Mouse (Mus musculus) adrenal gland, postnatal 25 days (tissue): ENCODE data around the gene Arfgef3. TPM values are rescaled to one million over a fixed set of nuclear protein-coding genes. Genes with fewer than 3 reads are reported as not detected.
A peak's percentile ranks its signal among the peaks of the same experiment; 100 is the strongest.

ENCODE experiments used
- DNase-seq: peaks from one replicate; pipeline ENCODE4 v3.0.0; 2021; ENCODE audit warnings: mixed read lengths
- long read RNA-seq: library from polyadenylated mRNA; stranded (forward); transcript quantifications from one replicate; pipeline ENCODE4 v2.0.0, GENCODE M21; 2021
- total RNA-seq: library from RNA; stranded (reverse); gene quantifications from 2 replicates; pipeline ENCODE4 v1.2.3, GENCODE M21; 2021

Gene Arfgef3
- 4.3 and 5.8 TPM in 2 replicates for total RNA-seq
- long read RNA-seq = 0 reads

DNA sequence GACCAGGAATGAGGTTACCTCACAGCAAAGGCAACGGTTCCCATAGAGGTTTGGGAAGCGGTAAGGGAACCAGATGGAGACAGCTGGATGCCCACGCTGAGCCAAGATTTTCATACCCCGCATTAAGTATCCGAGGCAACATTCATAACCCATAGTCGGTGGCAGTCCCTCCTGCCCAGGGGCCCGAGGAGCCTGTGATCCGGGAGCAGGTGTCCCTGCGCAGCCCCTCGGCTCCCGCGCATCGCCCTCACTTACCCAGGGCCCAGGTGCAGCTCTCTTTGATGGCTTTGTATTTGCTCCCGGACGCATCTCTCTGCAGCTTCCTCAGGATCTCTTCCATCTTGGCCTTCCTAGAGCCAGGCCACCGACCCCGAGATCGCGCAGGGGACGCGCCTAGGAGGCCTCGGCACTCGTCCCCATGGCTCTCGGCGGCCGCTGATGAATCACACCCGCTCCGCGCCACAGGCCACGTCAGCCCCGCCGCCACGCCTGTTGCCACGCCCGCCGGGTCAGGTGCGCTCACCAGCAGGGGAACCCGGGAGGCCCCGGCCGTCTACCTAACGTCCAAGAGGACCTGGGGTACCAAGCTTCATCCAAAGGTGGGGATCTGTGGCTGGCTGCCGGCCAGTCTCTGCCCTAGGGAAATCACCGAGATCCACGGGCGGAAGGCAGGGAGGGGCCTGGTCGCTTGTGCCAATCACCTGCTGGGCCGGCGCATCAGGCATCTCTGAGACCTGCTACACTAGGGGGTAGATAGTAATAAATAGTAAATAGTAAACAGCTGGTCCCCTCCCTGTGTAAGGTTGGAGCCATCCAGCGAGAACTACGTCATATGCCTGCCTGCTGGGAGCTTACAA, at the start of gene Arfgef3:
TSS of gene Arfgef3 (minus strand) at position 664 of the 857 bp plus-strand sequence.
- peak; percentile 82 for DNase-seq

DNA sequence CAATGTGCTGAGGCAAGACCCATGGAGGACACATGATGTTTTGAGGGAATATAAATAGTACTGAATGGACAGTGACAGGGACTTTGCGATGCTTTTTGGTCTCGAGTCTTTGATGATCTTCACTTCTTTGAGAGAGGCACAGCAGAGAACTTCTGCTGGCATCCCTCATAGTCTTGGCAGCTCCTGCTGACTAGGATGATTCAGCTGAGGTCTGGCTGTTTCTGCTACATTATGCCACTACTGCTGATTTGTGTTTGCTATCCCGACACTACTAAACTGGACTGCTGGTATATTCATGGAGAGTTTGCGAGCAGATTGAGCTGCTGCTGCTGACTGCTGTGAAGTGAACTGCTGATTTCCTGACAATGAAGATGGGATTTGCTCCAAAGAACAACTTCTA, 46.3 kb upstream of the Arfgef3 start:
- no peak for DNase-seq

DNA sequence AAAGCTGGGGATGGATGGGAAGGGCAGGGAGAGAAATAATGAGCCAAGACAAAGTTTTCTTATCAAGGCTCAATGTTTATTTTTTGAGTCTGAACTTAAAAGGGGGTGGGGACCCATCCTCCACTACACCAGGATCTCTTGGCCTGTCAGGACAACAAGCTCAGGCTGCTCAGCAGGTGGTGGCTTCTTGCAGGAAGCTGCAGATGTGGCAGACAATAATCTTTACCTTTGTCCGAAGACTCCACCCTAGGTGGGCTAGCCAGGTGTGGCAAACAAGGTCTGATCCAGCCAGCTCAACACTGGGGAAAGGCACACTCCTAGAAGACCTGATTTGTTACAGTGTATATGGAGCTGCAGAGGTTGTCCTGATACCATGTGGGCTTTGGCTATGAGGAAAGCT, 44.9 kb upstream of the Arfgef3 start:
- DNase-seq = no peak

DNA sequence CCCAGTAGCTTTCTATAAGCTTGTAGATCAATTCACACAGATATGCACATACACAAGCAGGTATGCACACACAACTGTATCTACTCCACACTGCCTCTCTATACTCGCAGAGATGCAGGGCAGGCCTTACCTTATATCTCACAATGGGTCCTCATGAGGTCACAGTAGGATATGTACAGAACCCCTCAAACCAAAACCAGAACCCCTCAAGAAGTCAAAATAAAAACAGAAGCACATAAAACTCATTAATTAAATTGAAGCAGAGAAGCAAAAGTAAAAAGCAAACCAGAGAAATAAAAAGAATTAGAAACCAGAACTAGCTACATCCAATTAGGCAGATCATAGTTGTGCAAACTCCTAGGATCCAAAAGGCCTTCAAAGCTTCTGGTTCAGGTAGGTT, 42.9 kb upstream of the Arfgef3 start, which contains the start of gene Gm4922:
TSS of gene Gm4922 (minus strand) at position 101 of the 400 bp plus-strand sequence.
- no peak for DNase-seq

DNA sequence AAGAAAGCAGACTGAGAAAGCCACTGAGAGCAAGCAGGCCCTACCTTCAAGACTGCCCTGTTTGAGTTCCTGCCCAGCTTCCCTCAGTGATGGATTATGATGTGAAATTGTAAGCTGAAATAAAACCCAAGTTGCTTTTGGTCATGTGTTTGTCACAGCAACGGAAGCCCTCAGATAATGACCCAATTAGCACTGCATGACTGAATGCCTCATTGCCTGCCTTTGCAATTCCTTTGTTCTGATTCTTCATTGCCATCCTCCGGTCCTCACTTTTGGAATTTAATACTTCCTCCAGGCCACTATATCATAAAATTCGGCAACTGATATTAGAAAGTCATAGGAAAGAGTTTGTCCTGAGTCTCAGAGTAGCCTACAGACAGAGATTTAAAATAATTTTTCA, 33.8 kb upstream of the Arfgef3 start:
- DNase-seq = no peak

DNA sequence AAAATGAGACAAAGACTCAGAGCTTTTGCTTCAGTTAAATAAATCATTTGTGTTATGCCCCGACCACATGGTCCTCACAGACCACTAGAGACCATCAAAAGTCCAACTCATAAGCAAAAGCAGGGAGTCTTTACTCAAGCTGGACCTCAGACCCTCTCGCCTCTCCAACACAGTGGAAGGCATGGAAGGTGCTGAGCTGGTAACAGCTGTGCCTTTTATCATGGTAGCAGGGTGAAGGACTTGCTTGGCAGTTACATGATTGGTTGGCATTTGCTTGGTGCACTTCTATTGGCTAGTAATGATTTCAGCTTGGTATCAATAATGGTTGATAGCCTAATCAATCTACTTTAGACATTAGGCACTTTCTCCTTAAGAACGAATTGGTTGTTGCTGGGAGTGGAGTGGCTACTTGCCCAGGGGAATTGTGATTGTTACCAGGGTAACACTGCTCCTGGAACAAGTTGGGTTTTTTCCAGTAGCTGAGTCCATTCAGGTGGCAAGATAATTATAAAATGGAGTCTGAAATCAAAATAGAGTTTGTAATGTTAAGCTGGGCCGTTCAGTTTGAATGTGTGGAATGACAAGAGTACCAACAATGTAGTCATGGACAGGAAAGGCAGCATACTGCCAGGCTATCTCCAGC, 28.9 kb upstream of the Arfgef3 start:
- no peak for DNase-seq

DNA sequence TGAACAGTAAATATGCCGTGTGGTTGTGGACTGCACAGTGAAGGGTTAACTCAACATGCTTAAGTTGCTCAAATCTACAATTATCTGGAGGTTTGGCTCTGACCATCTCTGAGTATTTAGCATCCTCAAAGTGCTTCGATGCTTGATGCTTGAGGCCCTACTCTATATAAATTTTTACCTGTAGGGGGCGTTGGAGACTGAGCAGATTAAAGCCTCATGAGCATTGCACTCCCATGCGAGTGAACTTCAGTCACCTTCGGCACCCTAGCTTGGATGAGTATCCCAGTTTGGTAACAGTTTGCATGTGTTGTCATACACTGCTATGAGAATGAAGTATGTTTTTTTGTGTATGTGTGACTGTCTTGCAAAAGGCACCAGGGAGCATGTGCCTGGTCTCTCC, 26.2 kb upstream of the Arfgef3 start:
- no peak for DNase-seq

DNA sequence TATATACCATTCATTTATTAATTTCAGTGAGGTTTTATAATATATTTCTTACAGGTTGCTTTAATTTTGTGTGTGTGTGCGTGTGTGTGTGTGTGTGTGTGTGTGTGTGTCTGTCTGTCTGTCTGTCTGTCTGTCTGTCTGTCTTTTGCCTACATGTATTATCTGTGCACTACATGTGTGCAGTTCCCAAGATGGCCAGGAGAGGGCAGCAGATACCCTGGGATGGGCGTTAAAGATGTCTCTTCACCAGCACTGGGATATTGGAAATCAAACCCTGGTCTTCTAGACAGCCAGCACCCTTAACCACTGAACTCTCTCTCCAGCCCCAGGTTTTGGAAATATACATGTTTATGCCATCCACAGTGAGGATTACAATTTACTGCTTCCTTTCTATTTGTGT, 16.5 kb upstream of the Arfgef3 start:
- DNase-seq = peak; percentile 30

DNA sequence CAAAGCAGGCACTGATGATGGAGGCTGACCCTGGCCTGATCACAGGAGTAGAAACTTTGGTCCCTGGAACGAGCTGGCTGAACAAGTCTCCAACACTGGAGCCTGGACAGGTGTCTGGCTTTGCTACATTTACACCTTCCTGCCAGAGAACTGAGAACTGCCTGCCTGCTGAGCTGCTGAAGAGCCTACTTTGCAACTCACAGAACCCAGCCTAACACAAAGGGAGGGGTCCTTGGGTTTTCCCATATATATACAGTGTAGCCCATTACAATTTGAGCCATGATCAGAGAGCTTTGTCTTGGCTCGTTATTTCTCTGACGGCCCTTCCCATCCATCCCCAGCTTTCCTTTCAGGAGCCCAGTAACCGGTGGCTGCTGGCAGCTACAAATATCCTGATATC, 6.3 kb upstream of the Arfgef3 start:
- no peak for DNase-seq

DNA sequence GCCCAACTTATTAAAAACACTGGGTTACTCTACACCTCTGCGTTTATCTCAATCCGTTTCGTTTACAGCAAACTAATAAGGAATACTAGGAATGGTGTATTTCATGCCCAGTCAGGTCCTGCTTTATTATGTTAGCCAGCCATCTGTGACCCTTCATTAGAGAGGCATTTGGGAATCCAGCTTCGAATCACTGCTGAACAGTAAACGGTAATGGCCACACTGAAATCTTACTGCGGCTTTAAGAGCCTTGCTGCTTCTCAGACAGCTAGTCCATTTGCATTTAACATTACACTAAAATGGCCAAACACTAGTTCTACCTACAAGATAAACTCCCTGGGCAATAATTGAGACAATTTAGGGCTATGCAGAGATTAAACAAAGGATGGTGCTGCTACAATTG, 1.7 kb downstream of the Arfgef3 start:
- no peak for DNase-seq

DNA sequence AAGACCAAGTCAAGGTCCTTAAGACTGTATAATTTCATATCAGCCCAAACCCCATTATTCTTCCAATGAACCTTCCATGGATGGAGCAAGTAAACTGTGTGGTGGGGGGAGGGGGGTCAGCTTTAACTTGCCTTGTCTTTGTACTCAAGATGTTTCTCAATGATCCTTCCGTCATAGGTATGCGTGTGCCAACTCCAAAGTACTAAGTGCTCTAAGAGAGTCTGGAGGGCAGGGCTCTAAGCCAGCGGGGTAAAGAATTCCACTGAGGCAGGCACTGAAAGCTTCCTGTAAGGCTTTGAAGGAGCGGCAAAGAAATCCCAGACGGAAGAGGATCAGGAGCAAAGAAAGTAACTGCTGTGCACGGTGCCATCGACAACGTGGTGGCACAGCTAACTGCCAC, 2.7 kb downstream of the Arfgef3 start:
- DNase-seq = no peak

DNA sequence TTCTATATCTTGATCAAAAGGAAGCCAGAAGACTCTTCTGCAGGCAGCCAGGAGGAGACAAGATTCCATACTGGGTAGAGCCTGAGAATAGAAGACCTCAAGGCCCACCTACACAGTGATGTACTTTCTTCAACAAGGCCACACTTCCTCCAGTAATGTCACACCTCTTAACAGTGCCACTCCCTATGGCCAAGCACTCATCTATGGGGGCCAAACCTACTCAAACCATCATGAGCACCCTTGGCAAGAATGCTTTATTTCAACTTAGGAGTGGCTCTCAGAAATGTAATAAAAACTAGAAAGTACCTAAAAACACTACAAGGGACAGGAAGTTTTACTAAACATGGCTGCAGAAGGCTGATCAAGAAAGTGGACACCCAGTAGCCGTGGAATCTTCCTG, 15.2 kb downstream of the Arfgef3 start:
- no peak for DNase-seq

DNA sequence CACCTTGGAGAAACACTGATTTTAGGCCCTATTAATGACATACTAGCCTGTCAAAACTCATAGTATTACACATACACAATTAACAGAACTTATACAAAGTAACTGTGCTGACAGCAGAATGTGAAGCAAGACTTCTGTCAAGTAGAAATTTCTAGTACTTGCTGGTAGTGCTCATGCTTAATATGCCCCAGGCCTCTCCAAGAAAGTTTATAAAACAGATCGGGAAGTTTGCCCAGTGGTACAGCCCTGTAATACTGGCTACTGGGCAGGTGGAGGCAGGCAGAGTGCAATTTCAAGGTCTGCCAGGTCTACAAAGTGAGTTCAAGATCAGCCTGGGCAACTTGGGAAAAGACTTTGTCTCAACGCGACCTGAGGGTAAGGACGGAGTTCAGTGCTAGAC, 32.3 kb downstream of the Arfgef3 start:
- no peak for DNase-seq

DNA sequence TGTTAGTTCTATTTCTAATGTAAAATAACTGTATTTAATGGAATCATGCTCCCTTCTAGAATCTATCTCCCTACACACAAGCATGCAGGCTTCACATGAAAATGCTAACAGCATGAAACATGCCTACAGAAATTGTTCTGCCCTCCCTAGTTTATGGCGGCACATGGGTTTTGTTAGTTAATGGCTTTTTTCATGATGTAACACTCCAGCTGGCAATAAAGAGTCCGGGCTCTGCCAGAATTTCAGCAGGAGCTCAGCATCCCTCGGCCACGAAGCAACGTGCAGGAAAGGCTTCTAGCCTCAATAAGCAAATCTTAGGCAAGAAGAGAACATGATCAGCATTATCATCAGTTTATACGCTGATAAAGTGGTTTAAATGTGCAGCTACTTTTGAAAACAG, 32.8 kb downstream of the Arfgef3 start:
- no peak for DNase-seq

DNA sequence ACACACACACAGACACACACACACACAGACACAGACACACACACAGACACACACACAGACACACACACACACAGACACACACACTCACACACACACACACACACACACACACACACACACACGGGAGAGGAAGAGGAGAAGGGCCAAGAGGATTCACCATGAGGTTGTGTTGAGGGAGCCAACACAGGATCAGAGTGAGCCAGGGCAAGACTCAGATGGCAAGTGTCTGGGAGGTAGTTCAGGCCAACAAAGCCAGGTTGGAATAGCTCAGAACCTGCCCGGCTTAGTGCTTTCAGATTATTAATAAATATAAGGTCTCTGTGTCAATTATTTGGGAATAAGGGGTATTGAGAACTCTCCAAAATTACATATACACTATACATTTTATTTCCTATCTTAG, 33.9 kb downstream of the Arfgef3 start:
- DNase-seq = no peak

DNA sequence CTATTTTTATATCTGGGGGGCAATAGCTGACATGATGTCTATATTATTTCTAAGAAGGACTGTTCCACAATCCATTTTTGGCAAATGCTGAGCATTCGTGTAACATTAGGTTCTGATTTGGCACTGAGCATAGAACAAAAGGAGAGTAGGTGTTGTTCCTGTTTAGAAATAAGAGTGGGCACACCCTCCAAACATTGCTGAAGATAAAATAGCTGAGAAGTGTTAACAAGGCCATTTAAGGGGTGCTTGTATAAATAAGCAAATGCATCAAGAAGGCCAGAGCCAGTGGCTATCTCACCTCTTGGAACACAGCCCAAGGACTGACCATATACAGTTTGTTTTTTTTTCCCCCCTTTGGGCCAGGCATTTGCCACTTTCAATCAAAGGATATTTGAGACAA, 35.1 kb downstream of the Arfgef3 start:
- DNase-seq = no peak

DNA sequence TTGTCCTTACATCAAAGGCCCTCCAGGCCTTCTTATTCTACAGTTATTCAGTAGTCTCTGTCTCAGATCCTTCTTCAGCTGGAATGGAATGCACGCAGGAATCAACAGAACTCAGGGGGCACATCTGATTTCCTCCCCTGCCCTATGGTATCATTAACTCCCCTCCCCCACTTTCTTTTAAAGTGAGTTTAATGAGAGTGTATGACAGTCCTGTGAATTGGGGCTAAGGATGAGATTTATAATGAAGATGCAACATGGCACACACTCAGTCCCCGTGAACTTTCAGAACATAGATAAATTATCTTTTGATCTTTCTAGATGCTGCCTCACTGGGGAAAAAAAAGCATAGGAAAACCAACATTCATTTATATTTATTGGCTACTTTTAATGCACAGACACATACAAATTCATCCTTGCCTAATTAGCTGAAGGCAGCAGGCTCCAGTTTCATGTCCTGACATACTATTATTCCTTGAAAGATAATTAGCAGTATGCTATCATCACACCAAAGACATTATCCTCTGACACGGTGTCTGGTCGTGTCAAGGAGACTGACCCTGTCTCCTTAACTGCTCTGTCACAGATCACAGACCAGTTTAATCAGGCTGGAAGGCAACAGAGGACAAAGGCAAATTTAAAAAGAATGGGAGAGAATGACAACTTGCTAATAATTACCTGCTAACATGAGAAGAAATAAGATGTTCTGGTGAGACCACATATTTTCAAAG, 39.2 kb downstream of the Arfgef3 start:
- no peak for DNase-seq

DNA sequence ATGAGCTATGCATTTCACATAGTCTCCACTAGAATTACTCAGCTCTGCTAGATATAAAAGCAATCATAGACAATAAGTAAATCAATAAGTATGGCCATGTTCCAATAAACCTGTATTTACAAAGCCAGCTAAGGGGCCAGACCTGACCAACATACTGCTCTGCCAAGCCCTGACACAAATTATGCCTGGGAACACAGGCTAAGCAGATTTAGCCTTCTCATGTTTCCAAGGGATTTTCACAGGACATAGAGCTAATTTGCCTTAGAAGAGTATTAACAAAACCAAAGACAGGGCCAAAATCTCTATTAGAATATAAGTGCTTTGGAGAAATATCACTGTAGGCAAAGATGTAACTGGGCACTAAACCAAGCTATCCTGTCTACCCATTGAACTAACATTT, 42.2 kb downstream of the Arfgef3 start:
- no peak for DNase-seq

DNA sequence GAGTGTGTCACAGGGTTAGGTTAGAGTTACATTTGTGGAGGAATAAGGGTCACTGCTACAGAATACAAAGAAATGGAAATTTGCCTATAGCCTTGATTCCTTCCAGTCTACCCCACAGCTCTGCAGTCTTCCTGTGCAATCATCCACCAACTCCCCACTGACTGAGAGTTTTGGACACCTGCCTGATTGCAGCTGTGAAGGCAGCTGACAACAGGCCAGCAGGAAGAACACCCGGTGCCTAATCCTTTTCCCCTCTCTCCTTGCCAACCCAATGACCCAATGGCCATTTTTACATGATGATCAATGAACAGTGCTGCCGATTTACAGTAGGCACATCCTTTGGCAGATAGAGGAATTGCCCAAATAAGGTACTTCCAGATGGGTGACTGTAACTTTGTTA, 43.6 kb downstream of the Arfgef3 start:
- no peak for DNase-seq

DNA sequence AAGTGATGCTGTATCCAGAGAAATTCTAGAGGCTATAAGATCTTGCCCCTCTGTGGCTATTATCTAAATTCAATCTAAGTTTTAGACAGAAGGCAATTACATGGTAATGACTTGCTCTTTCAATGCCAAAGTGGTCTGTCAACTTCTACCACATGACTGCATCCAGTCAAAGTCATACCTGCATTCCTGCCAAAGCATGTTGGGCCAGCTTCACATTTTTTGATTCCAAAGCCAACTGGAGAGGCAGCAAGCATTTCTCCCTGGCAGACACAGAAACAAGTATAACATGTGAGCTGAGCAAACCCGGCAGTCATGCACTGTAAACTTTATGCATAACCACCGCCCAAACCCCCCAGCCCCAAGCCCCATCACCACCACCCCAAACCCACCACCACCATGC, 44.6 kb downstream of the Arfgef3 start:
- DNase-seq = no peak

DNA sequence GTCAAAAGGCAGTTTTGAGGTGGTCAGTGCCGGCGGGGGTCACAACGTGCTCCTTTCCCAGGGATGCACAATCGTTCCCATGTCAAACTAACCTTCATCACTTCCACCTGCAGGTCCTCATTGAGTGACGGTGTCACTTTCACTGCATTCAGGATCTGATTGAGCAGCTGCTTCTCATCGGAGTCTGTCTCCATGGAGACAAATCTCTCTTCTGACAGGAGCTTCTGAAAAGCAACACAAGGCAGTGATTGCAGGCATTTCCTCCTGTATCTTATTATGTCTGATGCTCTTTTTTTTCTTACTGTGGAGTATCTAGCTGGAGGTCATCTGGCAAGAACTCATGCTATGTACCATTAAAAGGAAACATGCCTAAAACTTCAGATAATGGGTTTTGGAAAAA, 47.3 kb downstream of the Arfgef3 start:
- no peak for DNase-seq

DNA sequence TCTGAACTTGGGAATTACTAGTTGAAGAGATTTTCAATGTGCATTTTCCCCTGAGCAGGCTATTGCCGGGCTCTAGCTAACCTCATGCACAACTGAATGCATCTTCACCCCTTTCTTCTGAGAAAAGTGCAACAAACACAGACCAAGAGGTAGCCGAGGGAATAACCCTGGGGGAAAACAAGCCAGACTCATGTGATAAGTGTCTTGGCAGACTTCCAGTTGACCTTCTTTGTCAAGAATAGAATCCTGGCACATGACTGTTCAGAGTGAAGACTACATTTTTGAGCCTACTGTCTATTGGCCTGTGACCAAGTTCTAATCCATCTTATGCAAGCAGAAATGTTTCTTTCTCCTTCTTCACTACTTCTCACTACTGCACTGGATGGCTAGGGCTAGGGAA, 55.5 kb downstream of the Arfgef3 start:
- DNase-seq = no peak

DNA sequence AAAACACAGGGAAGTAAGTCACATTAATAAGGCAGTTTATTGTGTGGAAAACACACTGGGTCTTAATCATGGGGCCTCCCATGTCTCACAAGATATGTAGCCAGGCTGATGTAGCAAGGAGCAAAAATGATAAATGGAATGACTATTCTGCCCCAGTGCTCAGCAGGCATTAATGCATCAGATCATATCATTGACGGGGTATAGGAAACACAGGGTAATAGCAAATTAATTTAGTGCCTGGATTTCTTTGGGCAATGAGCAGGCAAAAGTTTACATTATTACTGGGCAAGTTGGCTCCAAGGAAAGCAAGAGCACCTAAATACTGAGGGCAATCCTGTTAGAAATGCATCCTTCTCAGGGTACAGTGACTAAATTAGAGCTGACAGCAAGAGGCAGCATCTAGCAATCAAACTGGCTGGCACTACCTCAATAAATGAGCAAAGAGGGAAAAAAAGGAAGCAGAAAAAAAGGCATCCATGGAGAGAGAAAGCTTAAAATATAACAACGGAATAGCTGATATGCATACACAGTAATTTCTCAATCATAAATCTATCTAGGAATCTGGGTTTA, 62.3 kb downstream of the Arfgef3 start:
- DNase-seq = no peak
